Mouse (Mus musculus) MEL (cell line): ENCODE data around the gene Spag17. TPM values are rescaled to one million over a fixed set of nuclear protein-coding genes. Genes with fewer than 3 reads are reported as not detected.
A peak's percentile ranks its signal among the peaks of the same experiment; 100 is the strongest.

Experiments used
- DNase-seq: peaks from one replicate; pipeline ENCODE4 v3.0.0; 2011; ENCODE audit warnings: low read depth, low spot score
- H3K27ac ChIP-seq: 2 replicates; pipeline ENCODE4 v1.5.1; 2012; ENCODE audit warnings: low read depth, mild to moderate bottlenecking, control low read depth, low read length, moderate library complexity; ENCODE audit not compliant: control insufficient read depth
- H3K27me3 ChIP-seq, 2 experiments: fragments of 150-350 bp in 1 of 2; sonication (generic) in 1 of 2; 2 replicates each; pipeline ENCODE4 v1.6.1; 2012; ENCODE audit warnings: low read length in 2 of 2, mild to moderate bottlenecking in 2 of 2, improper control_type of control experiment in 1 of 2, moderate library complexity in 1 of 2; ENCODE audit not compliant: insufficient read depth in 2 of 2, control insufficient read depth in 1 of 2
- H3K36me3 ChIP-seq, 2 experiments: 2 replicates each; pipeline ENCODE4 v1.6.1; 2012 to 2014; ENCODE audit warnings: low read length in 2 of 2, improper control_type of control experiment in 1 of 2, inconsistent platforms in 1 of 2, mild to moderate bottlenecking in 1 of 2; ENCODE audit not compliant: insufficient read depth in 2 of 2, control insufficient read depth in 1 of 2
- H3K4me1 ChIP-seq, 2 experiments: fragments of 150-350 bp in 1 of 2; sonication (generic) in 1 of 2; 2 replicates each; pipeline ENCODE4 v1.6.1; 2012; ENCODE audit warnings: low read length in 2 of 2, improper control_type of control experiment in 1 of 2, mild to moderate bottlenecking in 1 of 2; ENCODE audit not compliant: insufficient read depth in 2 of 2, control insufficient read depth in 1 of 2
- H3K4me3 ChIP-seq, 2 experiments: fragments of 150-350 bp in 1 of 2; sonication (generic) in 1 of 2; 2 replicates each; pipeline ENCODE4 v1.5.1; 2012; ENCODE audit warnings: low read depth in 2 of 2, low read length in 2 of 2, mild to moderate bottlenecking in 2 of 2, moderate library complexity in 2 of 2, control low read depth in 1 of 2, improper control_type of control experiment in 1 of 2; ENCODE audit not compliant: control insufficient read depth in 1 of 2, insufficient read depth in 1 of 2
- H3K79me2 ChIP-seq: 2 replicates; pipeline ENCODE4 v1.6.1; 2012; ENCODE audit warnings: mild to moderate bottlenecking, low read length, moderate library complexity; ENCODE audit not compliant: control insufficient read depth, poor library complexity, insufficient read depth
- H3K9ac ChIP-seq: 2 replicates; pipeline ENCODE4 v1.6.1; 2012; ENCODE audit warnings: low read depth, mild to moderate bottlenecking, control low read depth, low read length, moderate library complexity; ENCODE audit not compliant: control insufficient read depth, poor library complexity, severe bottlenecking
- H3K9me3 ChIP-seq: fragments of 150-350 bp; sonication (generic); replicated peaks from 2 replicates; pipeline ENCODE4 v1.6.1; 2012; ENCODE audit warnings: mild to moderate bottlenecking, low read length, improper control_type of control experiment, moderate library complexity; ENCODE audit not compliant: insufficient read depth
- BHLHE40 ChIP-seq: IDR thresholded peaks from 2 replicates; pipeline ENCODE4 v1.6.1; 2012; ENCODE audit warnings: low read depth, mild to moderate bottlenecking, inconsistent platforms, low read length, improper control_type of control experiment, borderline replicate concordance
- CHD1 ChIP-seq: IDR thresholded peaks from 2 replicates; pipeline ENCODE4 v1.6.1; 2012; ENCODE audit warnings: low read depth, mild to moderate bottlenecking, inconsistent platforms, low read length, improper control_type of control experiment
- CHD2 ChIP-seq: IDR thresholded peaks from 2 replicates; pipeline ENCODE4 v1.6.1; 2011; ENCODE audit warnings: low read length, improper control_type of control experiment
- CTCF ChIP-seq, 3 experiments: IDR thresholded peaks in 2 of 3; conservative IDR thresholded peaks in 1 of 3; 2 replicates each; pipeline ENCODE4 v1.5.1; 2011 to 2012; ENCODE audit warnings: low read length in 3 of 3, low read depth in 2 of 3, mild to moderate bottlenecking in 2 of 3, improper control_type of control experiment in 1 of 3, inconsistent platforms in 1 of 3, mixed read lengths in 1 of 3, moderate library complexity in 1 of 3; ENCODE audit not compliant: control insufficient read depth in 1 of 3, insufficient read depth in 1 of 3, poor library complexity in 1 of 3, severe bottlenecking in 1 of 3
- E2F4 ChIP-seq: IDR thresholded peaks from 2 replicates; pipeline ENCODE4 v1.6.1; 2011; ENCODE audit warnings: low read depth, low read length, improper control_type of control experiment, borderline replicate concordance
- ELF1 ChIP-seq: IDR thresholded peaks from 2 replicates; pipeline ENCODE4 v1.6.1; 2014; ENCODE audit warnings: low read depth, mild to moderate bottlenecking, inconsistent platforms, low read length, improper control_type of control experiment, moderate library complexity
- EP300 ChIP-seq, 2 experiments: IDR thresholded peaks; 2 replicates each; pipeline ENCODE4 v1.6.1; 2011; ENCODE audit warnings: improper control_type of control experiment in 2 of 2, low read length in 2 of 2, low read depth in 1 of 2, mild to moderate bottlenecking in 1 of 2
- ETS1 ChIP-seq: IDR thresholded peaks from 2 replicates; pipeline ENCODE4 v1.6.1; 2012; ENCODE audit warnings: low read depth, mild to moderate bottlenecking, inconsistent platforms, low read length, improper control_type of control experiment, moderate library complexity
- GABPA ChIP-seq: IDR thresholded peaks from 2 replicates; pipeline ENCODE4 v1.6.1; 2012; ENCODE audit warnings: low read depth, mild to moderate bottlenecking, inconsistent platforms, low read length, improper control_type of control experiment, moderate library complexity
- GATA1 ChIP-seq: IDR thresholded peaks from 2 replicates; pipeline ENCODE4 v1.6.1; 2011; ENCODE audit warnings: low read depth, low read length, improper control_type of control experiment
- HCFC1 ChIP-seq: IDR thresholded peaks from 2 replicates; pipeline ENCODE4 v1.6.1; 2012; ENCODE audit warnings: low read depth, mild to moderate bottlenecking, inconsistent platforms, low read length, improper control_type of control experiment, moderate library complexity
- MAFK ChIP-seq: IDR thresholded peaks from 2 replicates; pipeline ENCODE4 v1.6.1; 2011; ENCODE audit warnings: low read depth, mild to moderate bottlenecking, low read length, improper control_type of control experiment, borderline replicate concordance
- MAX ChIP-seq: IDR thresholded peaks from 2 replicates; pipeline ENCODE4 v1.6.1; 2011; ENCODE audit warnings: low read length, improper control_type of control experiment
- MAZ ChIP-seq: IDR thresholded peaks from 2 replicates; pipeline ENCODE4 v1.6.1; 2012; ENCODE audit warnings: low read depth, mild to moderate bottlenecking, inconsistent platforms, low read length, improper control_type of control experiment
- MXI1 ChIP-seq: IDR thresholded peaks from 2 replicates; pipeline ENCODE4 v1.6.1; 2011; ENCODE audit warnings: mild to moderate bottlenecking, low read depth, low read length, improper control_type of control experiment
- MYB ChIP-seq: IDR thresholded peaks from 2 replicates; pipeline ENCODE4 v1.6.1; 2011; ENCODE audit warnings: mild to moderate bottlenecking, low read depth, low read length, improper control_type of control experiment
- MYC ChIP-seq: IDR thresholded peaks from 2 replicates; pipeline ENCODE4 v1.6.1; 2011; ENCODE audit warnings: low read depth, mild to moderate bottlenecking, low read length, improper control_type of control experiment, moderate library complexity
- NRF1 ChIP-seq: IDR thresholded peaks from 2 replicates; pipeline ENCODE4 v1.6.1; 2014; ENCODE audit warnings: low read depth, mild to moderate bottlenecking, inconsistent platforms, low read length, improper control_type of control experiment, moderate library complexity; ENCODE audit not compliant: poor library complexity, insufficient read depth, severe bottlenecking
- POLR2AphosphoS2 ChIP-seq: IDR thresholded peaks from 2 replicates; pipeline ENCODE4 v1.6.1; 2011; ENCODE audit warnings: low read length, improper control_type of control experiment
- POLR2AphosphoS5 ChIP-seq: IDR thresholded peaks from 2 replicates; pipeline ENCODE4 v1.6.1; 2012; ENCODE audit warnings: low read depth, borderline replicate concordance, mild to moderate bottlenecking, inconsistent platforms, low read length, moderate library complexity, mixed read lengths
- RAD21 ChIP-seq: IDR thresholded peaks from 2 replicates; pipeline ENCODE4 v1.6.1; 2011; ENCODE audit warnings: mild to moderate bottlenecking, low read depth, low read length, improper control_type of control experiment
- SIN3A ChIP-seq: IDR thresholded peaks from 2 replicates; pipeline ENCODE4 v1.6.1; 2012; ENCODE audit warnings: low read length, improper control_type of control experiment, inconsistent platforms
- SMC3 ChIP-seq: IDR thresholded peaks from 2 replicates; pipeline ENCODE4 v1.6.1; 2011; ENCODE audit warnings: low read depth, low read length, improper control_type of control experiment
- TAL1 ChIP-seq: IDR thresholded peaks from 2 replicates; pipeline ENCODE4 v1.6.1; 2012; ENCODE audit warnings: mild to moderate bottlenecking, inconsistent platforms, low read length, moderate library complexity, mixed read lengths
- TBP ChIP-seq: IDR thresholded peaks from 2 replicates; pipeline ENCODE4 v1.8.0; 2011; ENCODE audit warnings: low read depth, low read length, improper control_type of control experiment
- TCF12 ChIP-seq: IDR thresholded peaks from 2 replicates; pipeline ENCODE4 v1.6.1; 2014; ENCODE audit warnings: low read depth, mild to moderate bottlenecking, inconsistent platforms, low read length, improper control_type of control experiment, moderate library complexity
- UBTF ChIP-seq: IDR thresholded peaks from 2 replicates; pipeline ENCODE4 v1.6.1; 2012; ENCODE audit warnings: low read depth, mild to moderate bottlenecking, inconsistent platforms, low read length, improper control_type of control experiment, moderate library complexity, borderline replicate concordance; ENCODE audit not compliant: insufficient read depth
- USF2 ChIP-seq, 2 experiments: IDR thresholded peaks; 2 replicates each; pipeline ENCODE4 v1.6.1; 2011 to 2012; ENCODE audit warnings: improper control_type of control experiment in 2 of 2, low read length in 2 of 2, borderline replicate concordance in 1 of 2, inconsistent platforms in 1 of 2, low read depth in 1 of 2, mild to moderate bottlenecking in 1 of 2; ENCODE audit not compliant: insufficient read depth in 1 of 2
- ZKSCAN1 ChIP-seq: IDR thresholded peaks from 2 replicates; pipeline ENCODE4 v1.6.1; 2012; ENCODE audit warnings: low read depth, mild to moderate bottlenecking, inconsistent platforms, low read length, improper control_type of control experiment, moderate library complexity
- ZMIZ1 ChIP-seq: IDR thresholded peaks from 2 replicates; pipeline ENCODE4 v1.6.1; 2012; ENCODE audit warnings: low read depth, mild to moderate bottlenecking, inconsistent platforms, low read length, improper control_type of control experiment, moderate library complexity
- ZNF384 ChIP-seq: IDR thresholded peaks from 2 replicates; pipeline ENCODE4 v1.6.1; 2012; ENCODE audit warnings: low read depth, mild to moderate bottlenecking, inconsistent platforms, low read length, improper control_type of control experiment
- polyA plus RNA-seq, 2 experiments: library from polyadenylated mRNA; stranded (reverse) in 1 of 2; unstranded in 1 of 2; fragments of >175 nt in 1 of 2; fragments of >200 nt in 1 of 2; gene quantifications; 2 replicates each; pipeline versions ENCODE4 v1.2.1 to v1.2.4; 2012; ENCODE audit warnings: low replicate concordance in 2 of 2, low read depth in 1 of 2; ENCODE audit not compliant: insufficient read length in 2 of 2, insufficient read depth in 1 of 2, missing spikeins in 1 of 2
- total RNA-seq: library from RNA; depleted of rRNA; stranded (reverse); fragments of 300-350 nt; gene quantifications from 2 replicates; pipeline ENCODE4 v1.2.3, GENCODE M21; 2012

Gene Spag17
- total and polyA plus RNA-seq, 3 experiments, result 0.04 TPM; not detected in 2

GRCm38 (mm10) chr3:99842808-99843207, 42.4 kb upstream of the Spag17 start:
- no peak overlapping the region; the same call in 1 of the 2 replicates for H3K27ac ChIP-seq
- H3K9me3 ChIP-seq, result no peaks in the 10 kb centered on the region
- no peaks in the 10 kb centered on the region for H3K79me2 ChIP-seq
- DNase-seq, result no peak
- peaks cover 0 to 12% of the 10 kb centered on the region in 2 experiments; a peak in 2 of 4 replicates for H3K36me3 ChIP-seq
- TF ChIP-seq CTCF (IDR thresholded peaks at IDR 0.05 in 2 of 3, conservative IDR thresholded peaks at IDR 0.05 in 1 of 3; ENCODE audit: control insufficient read depth in 1 of 3, insufficient read depth in 1 of 3, low read depth in 2 of 3, low read length in 3 of 3, poor library complexity in 1 of 3, severe bottlenecking in 1 of 3), result no peak
- TF ChIP-seq MAFK, result no peak
- no peak for TF ChIP-seq EP300 (IDR thresholded peaks at IDR 0.05; ENCODE audit: low read depth in 1 of 2, low read length in 2 of 2)
- no peak for TF ChIP-seq CHD2
- TF ChIP-seq HCFC1, result no peak
- no peak for TF ChIP-seq TAL1
- no peak for TF ChIP-seq ZMIZ1
- no peak for TF ChIP-seq ELF1
- no peak for TF ChIP-seq NRF1
- no peak for TF ChIP-seq SIN3A
- no peak for TF ChIP-seq MXI1
- no peak for TF ChIP-seq E2F4
- H3K4me1 ChIP-seq, result peaks cover 7 to 10% of the 10 kb centered on the region in 2 experiments
- no peak overlapping the region for H3K9ac ChIP-seq
- no peaks in the 10 kb centered on the region for H3K27me3 ChIP-seq
- H3K4me3 ChIP-seq, result no peak overlapping the region

- Histone ChIP-seq H3K79me2 (no peaks in the 10 kb centered on the region), H3K9ac (no peak overlapping the region), H3K4me1 (peaks cover 7 to 10% of the 10 kb centered on the region in 2 experiments), H3K36me3 (peaks cover 0 to 12% of the 10 kb centered on the region in 2 experiments; a peak in 2 of 4 replicates), H3K4me3 (no peak overlapping the region), H3K27ac (no peak overlapping the region; the same call in 1 of the 2 replicates), H3K9me3 (no peaks in the 10 kb centered on the region), H3K27me3 (no peaks in the 10 kb centered on the region)
- peak; percentile 90 for DNase-seq
- TF ChIP-seq ZNF384 (0 out of 2 replicates have a peak, but pooled peaks have one; percentile 26), MAFK (peak; percentile 81; the same call in 1 of the 2 replicates), ETS1 (peak; percentile 95), CHD2 (peak; percentile 18; the same call in 1 of the 2 replicates), TCF12 (peak; percentile 96), TAL1 (peak; percentile 74), ZKSCAN1 (no peak), POLR2AphosphoS5 (no peak), TBP (no peak), RAD21 (no peak), MYB (peak; percentile 89), MXI1 (peak; percentile 24; the same call in 1 of the 2 replicates), ZMIZ1 (no peak), UBTF (no peak), GABPA (no peak), MYC (no peak), GATA1 (peak; percentile 97), BHLHE40 (peak; percentile 52; the same call in 1 of the 2 replicates), MAX (peak; percentile 33; the same call in 1 of the 2 replicates), SMC3 (peak; percentile 19; the same call in 1 of the 2 replicates), MAZ (peak; percentile 42; the same call in 1 of the 2 replicates), CHD1 (no peak), SIN3A (peak; percentile 75), USF2 (IDR thresholded peaks at IDR 0.05; ENCODE audit: borderline replicate concordance in 1 of 2, insufficient read depth in 1 of 2, low read depth in 1 of 2, low read length in 2 of 2) (no peak), POLR2AphosphoS2 (0 out of 2 replicates have a peak, but pooled peaks have one; percentile 49)
Observed at GRCm38 (mm10) chr3:99843233-99843632, 42.0 kb upstream of the Spag17 start.
